Mouse (Mus musculus) heart, adult 2 months (tissue): Measurements from ENCODE around the gene Gpd1.

ENCODE experiments used
- CTCF ChIP-seq: fragments of 200-600 bp; IDR thresholded peaks from 2 replicates; pipeline ENCODE4 v1.8.1; 2022; ENCODE audit warnings: antibody characterized with exemption, mild to moderate bottlenecking, moderate library complexity
- POLR2A ChIP-seq: fragments of 200-500 bp; IDR thresholded peaks from 2 replicates; pipeline ENCODE4 v1.6.1; 2011; ENCODE audit warnings: mild to moderate bottlenecking, low read depth, low read length, control low read depth; ENCODE audit not compliant: insufficient read depth

DNA sequence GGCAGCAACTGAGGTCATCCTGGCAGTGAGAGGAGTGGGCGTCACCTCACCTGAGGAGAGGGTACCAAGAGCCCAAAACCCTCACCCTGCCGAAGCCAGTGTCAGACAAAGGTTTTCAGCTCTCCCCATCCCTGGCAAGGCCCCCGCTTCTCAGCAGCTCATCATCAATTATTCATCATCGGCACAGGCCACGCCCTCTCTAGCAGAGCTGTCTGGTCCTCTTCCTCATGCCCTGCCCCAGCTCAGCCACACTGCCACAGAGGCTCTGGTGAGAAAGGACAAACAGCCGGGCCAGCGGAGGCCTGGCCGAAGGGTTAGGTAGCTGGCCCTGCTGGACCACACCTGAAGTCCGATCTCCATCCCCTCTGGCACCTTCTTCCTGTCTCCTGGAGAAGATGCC is 25.3 kb upstream of the Gpd1 start:
- no peak for TF ChIP-seq CTCF
- TF ChIP-seq POLR2A: no peak
